Mouse (Mus musculus) embryo, embryonic 10 days (tissue): ENCODE measurements around the gene Dock6.
A peak's percentile ranks its signal among the peaks of the same experiment; 100 is the strongest.
"Not testable (repeated sequence)": the region's sequence is repeated elsewhere in the genome, so short reads cannot be mapped to it uniquely, and the experiment has no call there.

ENCODE experiments used
- DNase-seq: peaks from one replicate; pipeline ENCODE4 v3.0.0-alpha.2; 2015; ENCODE audit warnings: low spot score

The Dock6 gene

DNA sequence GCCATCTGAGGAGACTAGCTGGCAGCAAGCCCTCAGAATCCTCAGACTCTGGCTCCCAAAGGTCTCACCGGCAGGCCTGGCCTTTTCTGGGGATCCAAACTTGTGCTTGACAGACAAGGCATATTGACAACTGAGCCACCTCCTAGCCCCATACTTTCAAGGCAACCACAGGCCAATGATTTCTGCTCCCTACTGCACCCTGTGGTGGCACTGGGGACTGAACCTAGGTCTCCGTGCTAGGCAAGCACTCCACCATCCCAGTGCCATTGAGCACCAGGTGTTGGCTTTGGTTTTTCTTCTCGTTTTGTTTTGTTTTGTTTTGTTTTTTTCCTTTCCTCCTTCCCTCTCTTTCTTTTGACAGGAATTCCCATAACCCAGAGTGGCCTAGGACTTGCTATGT lies 43.9 kb downstream of the Dock6 start:
- no peak for DNase-seq

DNA sequence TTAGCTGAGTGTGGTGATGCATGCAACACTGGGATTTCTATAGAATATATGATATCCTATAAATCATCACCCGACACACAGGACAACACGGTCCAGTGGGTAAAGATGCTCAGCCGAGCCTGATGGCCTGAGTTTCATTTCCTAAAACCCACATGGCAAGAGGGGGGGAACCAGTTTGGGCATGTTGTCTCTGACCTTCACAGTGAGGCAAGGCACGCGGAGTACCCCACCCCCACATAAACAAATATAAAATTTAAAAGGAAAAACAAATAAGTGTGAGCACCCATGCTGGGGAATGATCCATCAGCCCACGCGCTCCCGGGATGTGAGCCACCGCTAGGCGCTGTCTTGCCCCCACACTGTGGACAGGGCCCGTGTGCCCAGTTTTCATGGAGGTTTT lies 45.5 kb downstream of the Dock6 start:
- no peak for DNase-seq

DNA sequence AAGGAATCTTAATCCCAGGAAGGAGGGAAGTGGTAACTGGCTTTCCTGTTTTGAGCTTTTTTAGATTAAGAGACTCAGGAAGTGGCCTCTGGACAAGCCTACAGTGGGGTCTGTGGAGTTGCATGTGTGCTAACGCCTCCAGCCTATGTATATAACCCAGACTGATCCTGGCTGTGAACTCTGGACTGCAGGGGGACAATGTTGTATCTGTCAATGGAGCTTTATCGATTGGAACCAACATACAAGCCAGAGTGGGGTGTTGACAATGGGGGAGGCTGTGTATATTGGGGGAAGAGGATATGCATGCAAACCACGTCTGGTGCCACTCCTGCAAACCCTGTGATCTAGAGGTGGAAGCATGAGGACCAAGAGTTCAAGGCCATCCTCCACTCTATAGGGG lies 46.1 kb downstream of the Dock6 start:
- DNase-seq: no peak

DNA sequence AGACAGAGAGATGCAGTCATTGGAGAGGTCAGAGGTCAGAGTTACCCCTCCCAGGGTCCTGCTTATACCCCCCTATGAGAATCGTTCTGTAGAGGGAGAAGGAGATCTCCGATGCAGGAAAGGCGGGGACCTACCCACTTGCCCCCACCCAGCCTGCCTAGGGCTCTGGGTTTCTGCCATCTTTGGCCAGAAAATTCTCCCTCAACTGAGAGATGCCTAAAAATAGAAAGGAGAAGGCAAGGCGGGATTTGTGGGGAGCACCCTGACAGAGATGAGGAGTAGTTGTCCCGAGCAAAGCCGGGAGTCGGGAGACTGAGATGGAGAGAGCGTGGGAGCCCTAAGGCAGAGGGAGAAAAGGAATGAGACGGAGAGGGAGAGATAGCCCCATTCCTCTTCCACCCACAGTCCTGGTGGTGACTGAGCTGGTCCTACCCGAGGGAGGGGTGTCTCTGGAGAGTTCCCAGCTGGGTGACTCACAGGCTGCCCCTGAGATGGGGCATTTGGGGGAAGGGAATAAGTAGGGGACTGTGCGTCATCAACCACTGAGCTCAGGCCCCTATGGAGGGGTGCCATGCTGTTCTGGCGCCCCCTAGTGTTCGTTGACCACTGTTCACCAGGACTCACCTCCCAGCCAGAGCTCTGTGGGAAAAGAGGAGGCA lies 48.3 kb downstream of the Dock6 start:
- DNase-seq: peak; percentile 93

DNA sequence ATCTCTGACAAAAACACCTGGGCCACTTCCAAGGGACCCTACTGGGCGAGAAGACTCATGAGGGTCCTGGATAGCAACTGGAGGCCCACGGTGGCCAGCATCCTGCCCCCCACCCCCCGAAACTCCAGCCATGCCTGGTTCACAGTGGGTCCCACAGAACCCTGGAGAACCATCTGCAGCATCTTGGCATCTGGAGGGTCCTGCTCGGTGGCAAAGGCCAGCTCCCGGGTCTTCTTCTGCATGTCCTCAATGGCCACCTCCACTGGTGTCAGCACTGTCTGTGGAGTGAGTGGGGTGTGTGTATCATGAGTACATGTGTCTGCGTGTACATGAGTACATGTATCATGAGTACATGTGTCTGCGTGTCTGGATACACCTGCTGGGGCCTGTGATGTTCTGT lies 50.8 kb downstream of the Dock6 start:
- DNase-seq: no peak

DNA sequence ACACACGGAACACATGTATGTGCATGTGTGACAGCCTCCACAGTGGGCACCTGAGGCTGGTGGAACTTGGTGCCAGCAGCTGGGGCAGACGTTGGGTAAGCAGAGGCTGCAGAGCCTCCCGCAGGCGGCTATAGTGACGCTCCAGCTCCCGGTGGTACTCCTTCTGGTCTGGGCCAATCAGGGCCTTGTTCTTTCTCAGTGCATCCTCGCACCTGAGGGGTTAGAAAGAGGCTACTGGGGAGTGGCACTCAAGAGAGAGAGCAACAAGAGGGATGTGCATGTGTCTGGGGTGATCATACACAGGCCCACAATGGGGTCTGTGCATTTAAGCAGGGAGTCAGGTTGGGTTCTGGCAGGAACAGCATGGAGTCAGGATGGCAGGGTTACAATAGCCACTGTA lies 51.3 kb downstream of the Dock6 start:
- no peak for DNase-seq

DNA sequence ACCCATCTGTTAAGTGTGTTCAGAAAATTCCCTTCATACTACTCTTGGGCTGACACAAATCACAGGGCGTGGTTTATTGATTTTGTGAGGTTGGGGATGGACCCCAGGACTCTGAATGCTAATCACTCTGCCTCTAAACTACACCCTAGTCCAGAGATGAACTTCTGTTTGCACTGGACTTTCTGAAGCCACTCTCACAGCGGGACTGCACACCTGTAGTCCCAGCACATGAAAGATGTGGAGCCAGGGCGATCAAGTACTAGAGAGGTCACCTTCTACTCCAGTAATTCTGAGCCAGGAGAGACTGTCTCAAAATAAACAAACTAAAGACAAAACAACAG lies 53.5 kb downstream of the Dock6 start:
- no peak for DNase-seq

DNA sequence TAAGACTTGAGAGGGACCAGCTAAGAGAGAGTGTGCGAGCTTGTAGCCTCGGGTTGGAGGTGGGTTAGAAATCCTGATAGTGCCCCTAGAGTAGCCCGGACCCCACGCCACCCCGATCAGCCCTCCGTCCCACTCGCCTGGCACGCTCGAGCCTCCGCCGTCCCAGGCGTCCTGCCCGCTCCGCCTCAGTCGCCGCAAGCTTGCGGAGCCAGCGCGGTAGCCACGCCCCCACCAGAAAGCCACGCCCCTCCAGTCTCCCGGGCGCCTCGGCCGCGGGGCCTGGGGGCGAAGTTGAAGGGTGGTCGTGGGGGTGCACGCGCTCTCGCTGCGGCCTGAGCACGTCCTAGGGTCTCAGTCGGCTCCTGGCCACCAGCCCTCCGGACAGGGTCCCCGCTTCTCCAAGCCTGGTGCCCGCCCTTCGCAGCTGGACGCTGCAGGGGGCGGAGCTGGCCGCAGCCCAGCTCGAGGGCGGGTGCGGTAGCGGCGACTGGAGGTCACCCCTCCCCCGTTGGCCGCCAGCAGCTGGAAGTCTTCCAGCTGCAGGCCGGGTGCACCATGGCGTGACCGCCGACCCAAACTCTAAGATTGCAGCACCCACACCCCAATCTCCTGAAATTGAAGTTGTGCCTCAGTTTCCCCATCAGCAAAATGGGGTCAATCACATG lies 54.0 kb downstream of the Dock6 start, which contains the start of gene Kank2:
Gene Kank2, minus strand, starts transcription at position 400 of the 665 bp plus-strand sequence.
- DNase-seq: peak; percentile 90

DNA sequence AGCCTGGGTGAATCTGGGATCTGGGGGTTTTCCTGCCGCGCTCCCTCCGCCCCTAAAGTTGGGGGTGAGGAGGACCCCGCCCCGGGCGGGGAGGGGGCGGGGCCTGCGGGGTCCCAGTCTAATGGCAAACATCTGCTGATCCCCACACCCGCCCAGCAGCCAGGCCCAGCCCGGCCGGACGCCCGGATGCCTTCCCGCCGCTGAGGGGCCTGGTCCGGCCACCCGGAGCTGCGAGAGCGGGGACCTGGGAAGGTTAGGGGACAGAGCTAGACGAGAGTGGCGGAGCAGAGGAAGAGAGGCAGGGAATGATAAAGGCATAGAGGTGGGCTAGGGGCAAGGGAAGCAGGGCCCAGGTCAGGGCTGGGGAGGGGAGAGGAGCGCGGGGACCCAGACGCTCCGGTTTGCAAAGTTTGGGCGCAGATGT lies 54.5 kb downstream of the Dock6 start:
- DNase-seq: peak; percentile 69

DNA sequence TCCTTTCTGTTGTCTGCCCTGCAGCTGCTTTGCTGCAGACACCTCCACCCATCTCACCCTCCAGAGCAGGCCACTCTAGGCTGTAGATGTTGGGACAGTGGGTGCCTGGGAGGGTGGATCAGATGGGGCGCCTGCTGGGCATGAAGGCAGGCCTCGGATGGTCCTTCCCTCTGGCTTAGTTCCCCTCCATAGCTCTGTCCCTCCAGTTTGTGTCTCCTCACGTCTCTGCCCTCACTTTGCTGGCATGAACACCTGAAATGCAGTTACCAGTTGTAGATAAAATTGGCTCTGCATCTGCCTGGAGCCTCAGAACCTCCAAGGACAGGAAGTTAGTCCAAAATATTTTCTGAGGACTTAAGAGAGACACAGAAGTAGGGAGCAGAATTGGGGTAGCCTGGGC lies 55.5 kb downstream of the Dock6 start:
- DNase-seq: no peak

DNA sequence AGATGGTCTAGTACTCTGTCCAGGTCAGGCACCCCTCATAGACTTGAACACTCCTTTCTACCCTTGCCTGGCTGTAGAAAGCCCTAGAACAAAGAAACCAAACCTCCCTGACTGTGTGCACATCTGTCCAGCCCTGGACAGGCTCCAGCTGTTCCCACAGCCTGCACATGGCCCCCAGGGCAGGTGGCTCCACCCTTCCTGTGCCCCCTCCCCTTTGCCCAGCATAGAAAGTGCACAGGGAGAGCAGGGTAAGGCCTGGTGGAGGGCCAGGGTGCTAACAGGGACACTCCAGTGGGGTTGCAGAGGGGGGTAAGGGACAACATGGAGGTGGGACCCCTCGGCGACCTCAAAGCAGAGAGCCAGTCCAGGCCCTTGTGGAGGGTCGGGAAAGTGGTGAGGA lies 56.2 kb downstream of the Dock6 start:
- peak; percentile 18 for DNase-seq

DNA sequence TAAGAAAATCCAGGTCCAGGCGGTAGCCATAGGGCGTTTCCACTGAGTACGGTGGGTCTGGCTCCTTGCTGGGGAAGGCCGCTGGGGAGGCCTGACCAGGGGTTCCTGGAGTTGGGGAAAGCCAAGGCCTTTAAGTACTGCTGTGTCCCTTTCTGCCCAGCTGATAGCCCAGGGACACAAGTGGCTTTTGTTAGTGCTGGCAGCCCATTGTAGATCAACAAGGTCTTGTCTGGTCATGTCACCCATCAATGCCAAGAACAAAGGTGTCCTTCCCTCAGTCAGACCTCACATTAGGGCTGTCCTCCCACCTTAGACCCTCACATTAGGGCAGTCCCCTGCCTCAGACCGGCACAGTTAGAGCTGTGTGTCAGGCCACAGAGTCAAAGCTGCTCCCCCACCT lies 56.9 kb downstream of the Dock6 start:
- DNase-seq: no peak

DNA sequence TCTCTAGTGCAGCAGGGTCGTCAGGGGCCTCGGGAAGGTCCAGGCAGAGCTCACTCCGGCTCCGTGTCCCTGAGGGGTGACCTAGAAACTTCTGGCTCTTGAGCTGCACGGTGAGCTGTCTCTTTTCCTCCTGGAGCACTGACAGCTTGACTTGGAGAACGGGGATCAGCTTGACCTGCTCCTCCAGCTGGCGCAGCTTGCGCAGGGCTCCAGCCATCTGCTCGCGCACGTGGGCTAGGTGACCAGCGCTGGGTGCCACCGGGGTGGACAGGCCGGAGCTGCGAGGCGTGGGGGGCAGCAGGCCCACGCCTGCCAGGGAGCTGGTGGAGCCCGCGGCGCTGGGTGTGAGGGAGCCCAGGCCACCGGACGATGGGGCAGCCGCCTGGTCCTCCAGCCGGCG lies 57.5 kb downstream of the Dock6 start:
- no peak for DNase-seq

DNA sequence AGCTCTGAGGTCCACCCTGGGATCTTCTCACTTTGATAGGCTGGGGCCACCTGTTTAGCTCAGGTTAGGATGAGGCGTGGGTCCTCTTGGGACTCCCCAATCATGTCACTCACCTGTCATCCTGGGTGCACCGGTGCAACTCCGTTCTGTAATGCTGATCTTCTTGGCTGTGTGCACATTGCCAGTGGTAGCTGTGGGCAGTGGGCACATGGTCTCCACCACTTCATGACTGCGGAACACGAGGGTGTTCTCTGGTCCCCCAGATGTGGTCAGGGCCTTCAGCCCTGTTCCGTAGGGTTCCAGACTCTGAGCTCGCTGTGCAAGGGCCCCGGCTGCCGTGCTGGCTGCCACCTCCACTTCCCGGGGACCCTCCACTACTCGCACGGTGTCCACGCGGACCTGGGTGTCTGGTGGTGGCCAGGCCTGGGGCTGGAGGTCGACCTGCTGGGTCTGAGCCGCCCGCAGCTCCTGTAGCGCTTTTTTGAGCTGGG lies 58.0 kb downstream of the Dock6 start:
- no peak for DNase-seq

DNA sequence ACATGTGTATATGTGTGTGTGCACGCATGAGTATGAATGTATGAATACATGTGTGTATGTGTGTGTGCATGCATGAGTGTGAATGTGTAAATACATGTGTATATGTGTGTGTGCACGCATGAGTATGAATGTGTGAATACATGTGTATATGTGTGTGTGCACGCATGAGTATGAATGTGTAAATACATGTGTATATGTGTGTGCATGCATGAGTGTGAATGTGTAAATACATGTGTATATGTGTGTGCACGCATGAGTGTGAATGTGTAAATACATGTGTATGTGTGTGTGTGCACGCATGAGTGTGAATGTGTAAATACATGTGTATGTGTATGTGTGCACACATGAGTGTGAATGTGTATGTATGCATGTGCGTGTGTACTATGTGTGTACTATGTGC lies 58.9 kb downstream of the Dock6 start:
- not testable (repeated sequence) for DNase-seq

DNA sequence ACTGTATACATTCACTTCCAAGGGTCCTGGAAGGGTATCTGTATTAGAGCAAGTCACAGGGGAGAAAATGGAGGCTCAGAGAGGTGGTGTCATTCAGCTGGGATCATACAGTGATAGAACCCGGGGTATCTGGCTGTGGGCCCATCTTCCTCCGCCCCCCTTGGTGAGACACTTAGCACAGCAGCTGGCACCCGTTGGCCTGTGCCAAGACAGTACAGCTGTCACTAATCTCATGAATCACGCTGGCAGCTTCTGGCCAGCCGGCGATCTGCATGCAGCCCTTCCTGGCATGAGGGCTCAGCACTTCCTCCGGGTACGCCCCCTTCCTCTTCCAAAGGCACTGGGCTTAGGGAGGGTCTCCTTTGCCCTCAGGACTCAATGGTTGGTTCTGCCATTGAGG lies 59.8 kb downstream of the Dock6 start:
- DNase-seq: no peak

DNA sequence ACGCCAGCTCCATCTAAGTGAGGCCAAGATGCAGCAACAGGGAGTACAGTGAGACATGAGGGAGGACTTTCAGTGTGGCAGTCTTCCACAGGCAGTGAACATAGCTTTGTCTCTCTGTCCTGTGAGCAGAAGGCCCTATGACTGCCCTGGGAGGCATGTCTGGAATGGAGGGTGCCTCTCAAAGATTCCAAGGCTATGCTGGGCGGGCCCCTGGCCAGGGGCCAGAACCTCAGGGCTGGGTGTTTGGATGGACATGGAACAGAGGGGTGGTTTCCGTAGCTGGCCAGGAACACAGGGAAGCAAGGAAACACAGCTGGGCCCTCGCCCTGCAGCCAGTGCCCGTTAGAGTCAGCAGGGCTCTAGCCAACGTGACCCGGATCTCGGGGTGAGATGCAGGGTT lies 60.6 kb downstream of the Dock6 start:
- no peak for DNase-seq

DNA sequence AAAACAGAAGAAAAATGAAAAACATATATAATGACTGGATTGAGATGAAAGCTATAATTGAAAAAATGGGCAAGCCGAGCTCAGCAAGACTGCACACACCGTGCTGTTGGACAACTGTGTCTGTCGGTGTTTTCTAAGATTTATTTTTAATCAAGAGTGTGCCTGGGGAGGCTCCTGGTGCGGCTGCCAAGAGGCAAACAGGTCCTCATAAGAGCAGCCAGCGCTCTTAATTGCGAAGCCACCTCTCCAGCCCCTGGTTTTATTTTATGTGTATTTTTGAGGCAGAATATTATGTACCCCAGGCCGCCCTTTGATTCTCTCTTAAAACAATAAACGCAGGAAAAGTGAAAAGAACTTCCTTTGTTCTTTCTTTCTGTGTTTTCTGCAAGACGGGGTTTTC lies 64.2 kb downstream of the Dock6 start:
- DNase-seq: no peak

DNA sequence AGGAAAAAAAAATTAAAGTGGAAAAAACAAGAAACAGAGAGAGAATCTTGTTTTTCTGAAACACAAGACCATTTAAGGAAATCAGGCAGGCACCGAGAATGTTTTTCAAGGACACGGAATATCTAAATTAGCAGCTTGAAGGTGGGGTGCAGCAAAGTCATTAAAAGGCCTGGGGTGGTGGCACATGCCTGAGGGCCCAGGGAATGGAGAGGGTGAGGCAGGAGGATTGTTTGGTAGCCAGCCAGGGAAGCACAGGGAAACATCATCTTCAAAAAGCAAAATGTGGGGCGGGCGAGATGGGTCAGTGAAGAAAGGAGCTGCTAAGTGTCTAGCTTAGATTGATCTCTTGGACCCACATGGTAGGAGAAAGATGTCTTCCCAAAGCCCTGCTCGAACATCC lies 64.8 kb downstream of the Dock6 start:
- no peak for DNase-seq

DNA sequence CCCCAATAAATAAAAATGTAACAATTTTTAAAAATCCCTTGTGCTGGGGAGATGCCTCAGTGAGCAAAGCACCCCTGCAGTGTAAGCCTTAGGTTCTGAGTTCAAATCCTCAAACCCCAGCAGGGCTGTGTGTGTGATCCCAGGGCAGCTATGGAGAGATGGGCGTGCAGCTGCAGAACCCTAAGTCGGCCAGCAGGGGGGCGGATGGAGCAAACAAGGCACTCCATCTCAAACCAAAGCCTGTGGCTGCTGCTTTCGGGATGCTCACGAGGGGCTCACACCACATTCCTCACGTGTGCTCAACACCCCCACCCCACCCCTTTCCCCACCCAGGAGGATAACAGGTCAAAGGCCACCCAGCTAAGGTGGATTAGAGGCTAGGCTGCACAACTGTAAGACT lies 65.5 kb downstream of the Dock6 start:
- DNase-seq: peak; percentile 84

DNA sequence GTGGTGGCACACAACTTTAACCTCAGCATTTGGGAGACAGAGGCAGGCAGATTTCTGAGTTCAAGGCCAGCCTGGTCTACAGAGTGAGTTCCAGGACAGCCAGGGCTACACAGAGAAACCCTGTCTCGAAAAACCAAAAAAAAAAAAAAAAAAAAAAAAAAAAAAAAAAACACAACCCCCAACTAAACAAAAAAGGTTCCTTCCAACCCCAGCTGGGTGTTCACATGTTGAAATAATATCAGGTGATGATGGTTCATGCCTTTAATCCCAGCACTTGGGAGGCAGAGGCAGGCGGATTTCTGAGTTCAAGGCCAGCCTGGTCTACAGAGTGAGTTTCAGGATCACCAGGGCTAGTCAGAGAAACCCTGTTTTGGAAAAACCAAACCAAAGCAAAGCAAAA lies 66.1 kb downstream of the Dock6 start:
- DNase-seq: not testable (repeated sequence)

DNA sequence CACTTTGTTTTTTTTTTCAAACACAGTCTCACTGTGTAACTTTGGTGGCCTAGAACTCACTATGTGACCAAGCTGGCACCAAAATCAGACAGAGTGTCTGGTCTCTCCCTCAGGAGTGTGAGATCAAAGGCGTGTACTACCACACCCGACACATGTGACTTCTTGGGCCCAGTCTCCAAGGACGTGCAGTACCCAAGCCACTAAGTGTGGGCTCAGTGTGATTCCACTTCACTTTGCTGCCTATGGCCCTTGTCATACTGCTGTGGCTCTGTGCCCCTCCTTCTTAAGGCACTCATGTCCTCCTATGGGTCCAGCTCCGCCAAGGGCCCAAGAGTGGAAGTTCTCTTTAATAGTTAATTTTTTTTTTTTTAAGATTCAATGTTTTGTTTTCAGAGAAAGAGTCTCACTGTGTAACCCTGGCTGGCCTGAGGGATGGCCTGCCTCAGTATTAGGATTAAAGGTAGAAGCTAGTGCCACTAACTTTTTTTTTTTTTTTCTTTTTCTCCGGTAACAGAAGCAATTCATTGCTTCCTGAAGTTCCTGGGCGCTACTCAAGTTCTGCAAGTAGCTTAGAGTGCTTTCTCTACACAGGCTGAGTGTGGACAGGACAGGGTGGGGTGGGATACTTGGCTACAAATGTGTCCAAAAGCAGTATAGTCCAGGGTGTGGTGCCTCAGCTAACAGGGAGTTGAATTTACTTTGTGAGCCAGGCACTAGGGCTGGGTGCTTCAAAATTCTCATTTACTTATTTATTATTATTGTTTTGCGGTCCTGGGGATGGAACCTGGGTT lies 67.7 kb downstream of the Dock6 start:
- DNase-seq: no peak
